Comparison of ENCODE assay signal across 17 mouse cellular contexts in the genomic region with DNA sequence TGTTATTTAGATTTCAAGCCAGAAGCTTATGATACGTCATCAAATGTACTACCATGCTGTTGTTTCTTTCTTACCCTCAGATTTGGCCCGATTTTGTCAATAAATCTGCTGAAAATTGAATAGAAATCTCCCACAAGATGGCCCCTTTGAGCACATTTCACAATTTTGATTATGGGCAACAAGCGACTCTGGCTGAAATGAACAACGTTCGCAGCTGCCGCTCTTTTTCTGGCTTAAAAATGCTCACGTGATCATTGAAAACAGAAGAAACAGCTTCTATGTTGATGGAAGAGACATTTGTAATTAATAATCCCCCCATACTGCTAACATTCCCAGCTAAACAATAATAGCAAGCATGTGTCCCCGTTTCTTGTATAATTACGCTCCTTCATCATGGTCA. TPM values are rescaled to one million over a fixed set of nuclear protein-coding genes. Genes with fewer than 3 reads are reported as not detected.
DNase-seq lines count a peak whose midpoint lies in the region; ATAC-seq and TF ChIP-seq lines count a peak whose summit lies in the region.
"Had no signal": no experiment of that assay in that cellular context is flagged by ENCODE, and none has a peak within 500 bp of the region (broad histone marks: within the 10 kb centered on the region; RNA-seq: fewer than 3 reads in every experiment).

No protein-coding gene starts in this region.

- peaks cover 13% of the 10 kb centered on the region for H3K4me1 ChIP-seq in forebrain, embryonic 15.5 days
- H3K4me1 ChIP-seq in forebrain, embryonic 16.5 days (replicated peaks; ENCODE audit: control insufficient read depth, insufficient read depth, low read length), result 0 out of 2 replicates have a peak, but pooled peaks cover 5% of the 10 kb centered on the region
- peaks cover 13% of the 10 kb centered on the region for H3K4me1 ChIP-seq in hindbrain, embryonic 15.5 days (replicated peaks)
- H3K4me1 ChIP-seq in hindbrain, embryonic 10.5 days (replicated peaks), result peaks cover 7% of the 10 kb centered on the region
- H3K4me1 ChIP-seq: heart, embryonic 12.5 days; intestine, embryonic 15.5 days had no signal

- H3K36me3 ChIP-seq in forebrain, embryonic 15.5 days, result no peaks in the 10 kb centered on the region
- no peaks in the 10 kb centered on the region for H3K36me3 ChIP-seq in forebrain, embryonic 16.5 days (ENCODE audit: control insufficient read depth, insufficient read depth)
- no peaks in the 10 kb centered on the region for H3K36me3 ChIP-seq in hindbrain, embryonic 15.5 days
- H3K36me3 ChIP-seq in hindbrain, embryonic 10.5 days, result no peaks in the 10 kb centered on the region
- no peaks in the 10 kb centered on the region for H3K36me3 ChIP-seq in C2C12 (ENCODE audit: control insufficient read depth, insufficient read depth)
- H3K36me3 ChIP-seq: embryonic facial prominence, embryonic 13.5 days; heart, embryonic 12.5 days; intestine, embryonic 15.5 days had no signal

- no peak overlapping the region for H3K4me2 ChIP-seq in forebrain, embryonic 15.5 days (replicated peaks)
- H3K4me2 ChIP-seq in forebrain, embryonic 16.5 days (ENCODE audit: low read length), result no peak overlapping the region
- peak overlapping the region; percentile 32 for H3K4me2 ChIP-seq in hindbrain, embryonic 15.5 days
- H3K4me2 ChIP-seq: embryonic facial prominence, embryonic 13.5 days; heart, embryonic 12.5 days; intestine, embryonic 15.5 days had no signal

- H3K9me3 ChIP-seq in forebrain, embryonic 15.5 days, result no peaks in the 10 kb centered on the region
- H3K9me3 ChIP-seq in forebrain, embryonic 16.5 days (ENCODE audit: control insufficient read depth, low read length), result no peaks in the 10 kb centered on the region
- no peaks in the 10 kb centered on the region for H3K9me3 ChIP-seq in hindbrain, embryonic 15.5 days
- no peaks in the 10 kb centered on the region for H3K9me3 ChIP-seq in hindbrain, embryonic 10.5 days
- H3K9me3 ChIP-seq: embryonic facial prominence, embryonic 13.5 days; heart, embryonic 12.5 days; intestine, embryonic 15.5 days had no signal

- H3K27ac ChIP-seq in forebrain, embryonic 15.5 days (replicated peaks), result 0 out of 2 replicates have a peak overlapping the region, but pooled peaks have one; percentile 2
- no peak overlapping the region for H3K27ac ChIP-seq in forebrain, embryonic 16.5 days (ENCODE audit: low read length)
- H3K27ac ChIP-seq in hindbrain, embryonic 15.5 days (replicated peaks), result no peak overlapping the region
- H3K27ac ChIP-seq in hindbrain, embryonic 10.5 days, result no peak overlapping the region
- H3K27ac ChIP-seq: embryonic facial prominence, embryonic 13.5 days; gastrocnemius, adult 2 months; intestine, embryonic 15.5 days had no signal

- no peak for TF ChIP-seq POLR2A in brain, embryonic 14.5 days (IDR thresholded peaks at IDR 0.05; ENCODE audit: borderline replicate concordance, extremely low read depth, insufficient read depth, insufficient read length, poor library complexity, severe bottlenecking)

- TF ChIP-seq CTCF in C2C12 (IDR thresholded peaks at IDR 0.05; ENCODE audit: control insufficient read depth, insufficient read depth, insufficient read length), result no peak
- no peak for TF ChIP-seq CTCF in brain, embryonic 14.5 days (IDR thresholded peaks at IDR 0.05; ENCODE audit: borderline replicate concordance, extremely low read depth, insufficient read depth, insufficient read length)

- no peaks in the 10 kb centered on the region for H3K27me3 ChIP-seq in forebrain, embryonic 15.5 days
- H3K27me3 ChIP-seq in forebrain, embryonic 16.5 days (replicated peaks; ENCODE audit: control insufficient read depth, insufficient read depth, low read length), result no peaks in the 10 kb centered on the region
- H3K27me3 ChIP-seq in hindbrain, embryonic 15.5 days, result no peaks in the 10 kb centered on the region; the same call in 1 of the 2 replicates
- no peaks in the 10 kb centered on the region for H3K27me3 ChIP-seq in hindbrain, embryonic 10.5 days (ENCODE audit: insufficient read depth, poor library complexity, severe bottlenecking)
- H3K27me3 ChIP-seq in C2C12 (ENCODE audit: control insufficient read depth, insufficient read depth, insufficient read length), result no peaks in the 10 kb centered on the region
- H3K27me3 ChIP-seq: embryonic facial prominence, embryonic 13.5 days; heart, embryonic 12.5 days; intestine, embryonic 15.5 days had no signal

- ATAC-seq in forebrain, embryonic 15.5 days (replicated peaks), result no peak
- no peak for ATAC-seq in forebrain, embryonic 16.5 days
- ATAC-seq in hindbrain, embryonic 15.5 days (ENCODE audit: low FRiP score, low read depth), result no peak
- no peak for ATAC-seq in activated CD4-positive, CD25-positive, alpha-beta regulatory T cell, adult 4 months
- ATAC-seq: intestine, embryonic 15.5 days had no signal

- no peak overlapping the region for H3K9ac ChIP-seq in forebrain, embryonic 15.5 days (replicated peaks)
- no peak overlapping the region for H3K9ac ChIP-seq in forebrain, embryonic 16.5 days (replicated peaks; ENCODE audit: low read depth, low read length)
- no peak overlapping the region for H3K9ac ChIP-seq in hindbrain, embryonic 15.5 days
- H3K9ac ChIP-seq: embryonic facial prominence, embryonic 13.5 days; heart, embryonic 12.5 days; intestine, embryonic 15.5 days had no signal

- DNase-seq in hindbrain, embryonic 10.5 days (ENCODE audit: low spot score), result no peak
- DNase-seq in brain, embryonic 14.5 days (ENCODE audit: low read depth), result peak; percentile 46
- DNase-seq: adrenal gland, postnatal 14 days; cerebellum, adult 18-20 months; cerebellum, postnatal 36 days; gastrocnemius, adult 2 months; gastrocnemius, postnatal 25 days; kidney, adult 18-20 months had no signal

- H3K4me3 ChIP-seq in forebrain, embryonic 15.5 days, result no peak overlapping the region
- H3K4me3 ChIP-seq in forebrain, embryonic 16.5 days (replicated peaks; ENCODE audit: low read length), result no peak overlapping the region
- no peak overlapping the region for H3K4me3 ChIP-seq in hindbrain, embryonic 15.5 days
- no peak overlapping the region for H3K4me3 ChIP-seq in hindbrain, embryonic 10.5 days
- H3K4me3 ChIP-seq in C2C12 (ENCODE audit: insufficient read depth, poor library complexity, severe bottlenecking), result no peak overlapping the region
- H3K4me3 ChIP-seq: embryonic facial prominence, embryonic 13.5 days; gastrocnemius, adult 2 months; heart, embryonic 12.5 days; intestine, embryonic 15.5 days had no signal

- H3ac ChIP-seq in C2C12 (ENCODE audit: control insufficient read depth, insufficient read length, low read depth), result no peak overlapping the region

- WGBS in forebrain, embryonic 15.5 days, result 51% methylated on average over 9 of the region's 9 CpGs
- 43% methylated on average over 9 of the region's 9 CpGs for WGBS in forebrain, embryonic 16.5 days
- 53% methylated on average over 9 of the region's 9 CpGs for WGBS in hindbrain, embryonic 15.5 days
- 86% methylated on average over 9 of the region's 9 CpGs for WGBS in hindbrain, embryonic 10.5 days

- no peaks in the 10 kb centered on the region for H3K79me2 ChIP-seq in C2C12 (ENCODE audit: control insufficient read depth, insufficient read depth)

- no peaks in the 10 kb centered on the region for H3K79me3 ChIP-seq in C2C12 (ENCODE audit: low read depth)

TF ChIP-seq in C2C12, 6 proteins besides CTCF, POLR2A, EP300 and RAD21:
- no peak for TF ChIP-seq FOSL1 (IDR thresholded peaks at IDR 0.05; ENCODE audit: insufficient read depth, low read length, poor library complexity, severe bottlenecking)
- TF ChIP-seq MYOG (IDR thresholded peaks at IDR 0.05; ENCODE audit: control insufficient read depth, extremely low read depth, insufficient read length), result no peak
- TF ChIP-seq USF1 (IDR thresholded peaks at IDR 0.05; ENCODE audit: low read depth), result peak; percentile 11
- TF ChIP-seq MYOD1 (IDR thresholded peaks at IDR 0.05; ENCODE audit: control insufficient read depth, insufficient read length, low read depth), result no peak
- no peak for TF ChIP-seq CEBPB (IDR thresholded peaks at IDR 0.05; ENCODE audit: low read depth)
- no peak for TF ChIP-seq MAX (IDR thresholded peaks at IDR 0.05)

RNA-seq across cellular contexts. Expression of a gene that starts 29.0 kb away (rescaled TPM):
- polyA plus RNA-seq in forebrain, embryonic 15.5 days (2015; fragmentation: Nextera tagmentation; extraction: Ambion mirVana), result 0.17 and 0.36 TPM in 2 replicates
- polyA plus RNA-seq in forebrain, embryonic 16.5 days (2015; fragmentation: Nextera tagmentation; extraction: Ambion mirVana), result 0.20 and 0.34 TPM in 2 replicates
- polyA plus RNA-seq in hindbrain, embryonic 15.5 days (2015; fragmentation: Nextera tagmentation; extraction: Ambion mirVana), result 0.19 and 0.66 TPM in 2 replicates
- 0.52 TPM in 1 of 2 replicates, not detected in the other for polyA plus RNA-seq in hindbrain, embryonic 10.5 days (2016; fragmentation: Nextera tagmentation; extraction: Ambion mirVana)
- polyA plus RNA-seq in C2C12 (2012; fragmentation: generic; extraction: Trizol), result not detected
- polyA plus RNA-seq in brain, embryonic 14.5 days (2012; rRNA removed), result 0.11 and 0.45 TPM in 2 replicates
- polyA plus RNA-seq in activated CD4-positive, CD25-positive, alpha-beta regulatory T cell, adult 4 months (2017; shearing (Covaris generic)), result not detected
- polyA plus RNA-seq: heart, embryonic 12.5 days; intestine, embryonic 15.5 days; kidney, embryonic 14.5 days had no signal

RNA-seq across cellular contexts. Expression of a gene that starts 47.5 kb away (rescaled TPM):
- polyA plus RNA-seq in forebrain, embryonic 15.5 days (2015; fragmentation: Nextera tagmentation; extraction: Ambion mirVana), result 4.6 and 4.9 TPM in 2 replicates
- polyA plus RNA-seq in forebrain, embryonic 16.5 days (2015; fragmentation: Nextera tagmentation; extraction: Ambion mirVana), result 4.2 and 4.4 TPM in 2 replicates
- 9.3 and 10.0 TPM in 2 replicates for polyA plus RNA-seq in hindbrain, embryonic 15.5 days (2015; fragmentation: Nextera tagmentation; extraction: Ambion mirVana)
- 2.8 and 2.9 TPM in 2 replicates for polyA plus RNA-seq in hindbrain, embryonic 10.5 days (2016; fragmentation: Nextera tagmentation; extraction: Ambion mirVana)
- polyA plus RNA-seq in C2C12 (2012; fragmentation: generic; extraction: Trizol), result 42.9 TPM
- 4.8 and 5.4 TPM in 2 replicates for polyA plus RNA-seq in brain, embryonic 14.5 days (2012; rRNA removed)
- not detected for polyA plus RNA-seq in activated CD4-positive, CD25-positive, alpha-beta regulatory T cell, adult 4 months (2017; shearing (Covaris generic))
